In the genomic region with DNA sequence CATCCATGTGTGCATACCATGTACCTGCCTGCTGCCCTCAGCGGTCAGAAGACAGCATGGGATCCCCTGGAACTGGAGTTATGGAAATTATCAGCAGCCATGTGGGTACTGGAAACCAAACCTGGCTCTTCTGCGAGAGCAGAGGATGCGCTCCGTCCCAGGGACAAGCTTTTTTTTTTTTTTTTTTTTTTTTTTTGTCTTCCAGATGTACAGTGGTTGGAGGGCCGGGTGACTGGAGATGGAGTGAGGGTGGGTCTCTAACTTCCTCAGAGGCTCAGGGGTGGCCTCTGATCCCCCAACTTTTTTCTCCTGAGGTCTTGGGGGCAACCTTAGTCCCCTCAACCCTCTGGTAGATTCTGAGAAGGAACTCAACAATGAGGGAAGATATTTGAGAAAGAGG, we compare ENCODE assay signal across 9 mouse cellular contexts. TPM values are rescaled to one million over a fixed set of nuclear protein-coding genes. Genes with fewer than 3 reads are reported as not detected.
DNase-seq lines count a peak whose midpoint lies in the region; ATAC-seq and TF ChIP-seq lines count a peak whose summit lies in the region.
"Had no signal": no experiment of that assay in that cellular context is flagged by ENCODE, and none has a peak within 500 bp of the region (broad histone marks: within the 10 kb centered on the region; RNA-seq: fewer than 3 reads in every experiment).

No protein-coding gene starts in this region.

- no peak for TF ChIP-seq CTCF in left cerebral cortex, adult 2 months (IDR thresholded peaks at IDR 0.05)
- TF ChIP-seq CTCF in intestine, postnatal 0 days (IDR thresholded peaks at IDR 0.05; ENCODE audit: low read depth): no peak

- 0 out of 2 replicates have a peak, but pooled peaks cover 5% of the 10 kb centered on the region for H3K36me3 ChIP-seq in forebrain, embryonic 10.5 days (replicated peaks)
- no peaks in the 10 kb centered on the region for H3K36me3 ChIP-seq in intestine, postnatal 0 days (ENCODE audit: control insufficient read depth, insufficient read depth)
- no peaks in the 10 kb centered on the region for H3K36me3 ChIP-seq in stomach, embryonic 14.5 days (ENCODE audit: control insufficient read depth, insufficient read depth, low read length)

- H3K27ac ChIP-seq in left cerebral cortex, adult 2 months: peak overlapping the region; percentile 54
- peak overlapping the region; percentile 61 for H3K27ac ChIP-seq in forebrain, embryonic 10.5 days
- H3K27ac ChIP-seq in intestine, postnatal 0 days (ENCODE audit: low read depth, low read length): peak overlapping the region; percentile 83; the same call in 1 of the 2 replicates
- peak overlapping the region; percentile 86; the same call in 1 of the 2 replicates for H3K27ac ChIP-seq in stomach, embryonic 14.5 days (ENCODE audit: low read length)

- no peak for DNase-seq in left cerebral cortex, adult 2 months (ENCODE audit: extremely low spot score in 1 of 2, low spot score in 2 of 2)
- DNase-seq in left cerebral cortex, postnatal 25 days (ENCODE audit: low spot score in 2 of 2): no peak
- DNase-seq in forebrain, embryonic 10.5 days (ENCODE audit: extremely low spot score, low spot score): no peak
- no peak for DNase-seq in retina, postnatal 1 day
- DNase-seq in gastrocnemius, postnatal 14 days: no peak
- DNase-seq in thymus, postnatal 4 days: no peak

- no peak overlapping the region for H3K4me3 ChIP-seq in left cerebral cortex, adult 2 months
- peak overlapping the region; percentile 41 for H3K4me3 ChIP-seq in forebrain, embryonic 10.5 days
- H3K4me3 ChIP-seq in intestine, postnatal 0 days (ENCODE audit: low read depth, low read length): no peak overlapping the region
- no peak overlapping the region for H3K4me3 ChIP-seq in stomach, embryonic 14.5 days (ENCODE audit: low read depth, low read length)

- peak overlapping the region; percentile 54; the same call in 1 of the 2 replicates for H3K4me2 ChIP-seq in intestine, postnatal 0 days (replicated peaks; ENCODE audit: low read depth)
- H3K4me2 ChIP-seq in stomach, embryonic 14.5 days (replicated peaks; ENCODE audit: low read depth, low read length): peak overlapping the region; percentile 38; the same call in 1 of the 2 replicates

- H3K4me1 ChIP-seq in forebrain, embryonic 10.5 days: peaks cover 67% of the 10 kb centered on the region
- peaks cover 21% of the 10 kb centered on the region for H3K4me1 ChIP-seq in intestine, postnatal 0 days (replicated peaks; ENCODE audit: control insufficient read depth, insufficient read depth, low read length)
- H3K4me1 ChIP-seq in stomach, embryonic 14.5 days (ENCODE audit: control insufficient read depth, insufficient read depth, low read length): peaks cover 48% of the 10 kb centered on the region

- H3K27me3 ChIP-seq in forebrain, embryonic 10.5 days (ENCODE audit: poor library complexity, severe bottlenecking): peaks cover 19% of the 10 kb centered on the region
- H3K27me3 ChIP-seq in intestine, postnatal 0 days (replicated peaks; ENCODE audit: control insufficient read depth, insufficient read depth, low read length): no peaks in the 10 kb centered on the region
- H3K27me3 ChIP-seq in stomach, embryonic 14.5 days (ENCODE audit: control insufficient read depth, insufficient read depth, low read length): no peaks in the 10 kb centered on the region

- H3K9me3 ChIP-seq in forebrain, embryonic 10.5 days: no peaks in the 10 kb centered on the region
- no peaks in the 10 kb centered on the region for H3K9me3 ChIP-seq in intestine, postnatal 0 days (ENCODE audit: control insufficient read depth)
- H3K9me3 ChIP-seq in stomach, embryonic 14.5 days (ENCODE audit: control insufficient read depth, low read depth, low read length): no peaks in the 10 kb centered on the region

- H3K9ac ChIP-seq in intestine, postnatal 0 days (ENCODE audit: low read depth, low read length): peak overlapping the region; percentile 44; the same call in 1 of the 2 replicates
- H3K9ac ChIP-seq in stomach, embryonic 14.5 days (replicated peaks; ENCODE audit: low read depth, low read length): no peak overlapping the region

- intact Hi-C loops in left cerebral cortex, adult 2 months (cut with DNase I): no loop called here
- intact Hi-C loops in left cerebral cortex, postnatal 25 days (cut with DNase I): no loop called here
- intact Hi-C loops in gastrocnemius, postnatal 14 days (cut with DNase I; ENCODE audit: low total_unique reads): no loop called here

- 75% methylated on average over 5 of the region's 5 CpGs for WGBS in forebrain, embryonic 10.5 days
- WGBS in intestine, postnatal 0 days: 75% methylated on average over 5 of the region's 5 CpGs
- 51% methylated on average over 5 of the region's 5 CpGs for WGBS in stomach, embryonic 14.5 days

- ATAC-seq in intestine, postnatal 0 days: no peak
- ATAC-seq in stomach, embryonic 14.5 days (ENCODE audit: insufficient number of reproducible peaks, insufficient read depth, low FRiP score, low read depth): no peak

RNA-seq across cellular contexts. Expression of a gene that starts 1.5 kb away (rescaled TPM):
- 10 to 100 TPM; 49.3 to 54.2 TPM for total RNA-seq in left cerebral cortex, adult 2 months (2021)
- 10 to 100 TPM; 50.6 to 51.7 TPM for total RNA-seq in left cerebral cortex, postnatal 25 days (2021)
- 46.6 and 49.9 TPM in 2 replicates for polyA plus RNA-seq in forebrain, embryonic 10.5 days (2016; fragmentation: Nextera tagmentation; extraction: Ambion mirVana)
- polyA plus RNA-seq in intestine, postnatal 0 days (2015; fragmentation: Nextera tagmentation; extraction: Ambion mirVana): 38.8 and 41.1 TPM in 2 replicates
- polyA plus RNA-seq in stomach, embryonic 14.5 days (2014; fragmentation: Nextera tagmentation; extraction: Ambion mirVana): 43.5 and 46.5 TPM in 2 replicates
- 10 to 100 TPM; 15.5 to 17.4 TPM for total RNA-seq in gastrocnemius, postnatal 14 days (2021)

RNA-seq across cellular contexts. Expression of a gene that starts 54.3 kb away (rescaled TPM):
- total RNA-seq in left cerebral cortex, adult 2 months (2021): not detected
- not detected for total RNA-seq in left cerebral cortex, postnatal 25 days (2021)
- not detected in 2 replicates for polyA plus RNA-seq in forebrain, embryonic 10.5 days (2016; fragmentation: Nextera tagmentation; extraction: Ambion mirVana)
- polyA plus RNA-seq in intestine, postnatal 0 days (2015; fragmentation: Nextera tagmentation; extraction: Ambion mirVana): 75.8 and 118 TPM in 2 replicates
- polyA plus RNA-seq in stomach, embryonic 14.5 days (2014; fragmentation: Nextera tagmentation; extraction: Ambion mirVana): 201 TPM in 1 of 2 replicates, not detected in the other
- total RNA-seq in gastrocnemius, postnatal 14 days (2021): under 1 TPM in 1 of 2 experiments, not detected in 1; 0.44 TPM
- total RNA-seq: layer of hippocampus, adult 8-10 months had no signal
